Mouse (Mus musculus): ENCODE data around the gene Rab3a. TPM values are rescaled to one million over a fixed set of nuclear protein-coding genes. Genes with fewer than 3 reads are reported as not detected.
A peak's percentile ranks its signal among the peaks of the same experiment; 100 is the strongest.

Gene Rab3a
- polyA plus RNA-seq, 1 experiment = 14.4 TPM

DNA sequence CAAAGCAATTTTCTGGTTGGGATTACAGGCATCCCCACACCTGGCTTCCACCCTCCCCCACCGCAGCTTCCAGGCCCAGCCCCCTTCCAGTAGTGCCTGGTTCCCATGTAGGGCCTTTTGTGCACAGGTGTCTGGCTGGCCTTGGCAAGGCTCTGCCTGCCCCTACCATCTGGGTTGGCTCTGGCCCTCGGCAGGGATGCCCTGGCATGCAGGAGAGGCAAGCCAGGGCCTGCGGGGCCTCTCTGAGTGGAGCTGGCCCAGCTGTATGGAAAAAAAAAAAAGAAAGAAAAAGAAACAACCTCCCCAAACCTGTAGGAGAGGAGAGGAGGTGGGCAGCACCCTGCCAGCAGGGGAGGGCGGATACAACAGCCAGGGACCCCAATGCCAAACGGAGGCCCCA is 18.9 kb downstream of the Rab3a start:
- H3K79me3 ChIP-seq (ENCODE audit: low read depth) = peaks cover 8% of the 10 kb centered on the region
- H3K36me3 ChIP-seq (ENCODE audit: control insufficient read depth, insufficient read depth) = peaks cover 37% of the 10 kb centered on the region
- no peak overlapping the region for H3K4me3 ChIP-seq (ENCODE audit: insufficient read depth, poor library complexity, severe bottlenecking)

DNA sequence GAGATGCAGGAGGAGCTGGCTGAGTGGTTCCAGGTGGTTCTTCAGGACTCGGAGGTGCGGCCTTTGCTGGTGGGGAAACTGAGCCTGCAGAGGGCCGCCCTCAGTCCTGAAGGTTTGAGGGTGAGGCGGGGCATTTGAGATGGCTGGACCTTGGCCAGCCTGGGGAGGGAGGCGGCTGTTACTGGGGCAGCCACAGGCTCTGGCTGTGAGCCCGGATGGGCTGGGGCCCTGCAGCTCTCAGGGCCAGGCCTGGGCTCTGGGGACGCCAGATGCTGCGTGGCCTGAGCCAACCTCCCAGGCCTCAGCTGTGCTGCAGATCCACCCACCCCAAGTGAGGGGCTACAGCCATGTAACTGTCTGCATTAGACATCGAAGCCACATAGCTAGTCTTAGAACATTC is 19.4 kb downstream of the Rab3a start:
- Histone ChIP-seq H3K4me3 (ENCODE audit: insufficient read depth, poor library complexity, severe bottlenecking) (no peak overlapping the region), H3K27me3 (ENCODE audit: control insufficient read depth, insufficient read depth, insufficient read length) (no peaks in the 10 kb centered on the region), H3ac (ENCODE audit: control insufficient read depth, insufficient read length, low read depth) (peak overlapping the region; percentile 8), H3K36me3 (ENCODE audit: control insufficient read depth, insufficient read depth) (peaks cover 35% of the 10 kb centered on the region), H3K79me2 (ENCODE audit: control insufficient read depth, insufficient read depth) (peaks cover 51% of the 10 kb centered on the region), H3K79me3 (ENCODE audit: low read depth) (peaks cover 10% of the 10 kb centered on the region)
- no peak for TF ChIP-seq CEBPB (IDR thresholded peaks at IDR 0.05; ENCODE audit: low read depth)
- no peak for TF ChIP-seq USF1 (IDR thresholded peaks at IDR 0.05; ENCODE audit: low read depth)
- peak; percentile 62 for TF ChIP-seq MYOD1 (IDR thresholded peaks at IDR 0.05; ENCODE audit: control insufficient read depth, insufficient read length, low read depth)
- peak; percentile 21 for TF ChIP-seq MAX (IDR thresholded peaks at IDR 0.05)

More for the DNA sequence above, 18.9 kb downstream of the Rab3a start:
- Histone ChIP-seq H3K27me3 (ENCODE audit: control insufficient read depth, insufficient read depth, insufficient read length) (no peaks in the 10 kb centered on the region), H3K79me2 (ENCODE audit: control insufficient read depth, insufficient read depth) (peaks cover 48% of the 10 kb centered on the region), H3ac (ENCODE audit: control insufficient read depth, insufficient read length, low read depth) (peak overlapping the region; percentile 6)
- TF ChIP-seq CEBPB (IDR thresholded peaks at IDR 0.05; ENCODE audit: low read depth) = no peak
- TF ChIP-seq FOSL1 (IDR thresholded peaks at IDR 0.05; ENCODE audit: insufficient read depth, low read length, poor library complexity, severe bottlenecking) = no peak

DNA sequence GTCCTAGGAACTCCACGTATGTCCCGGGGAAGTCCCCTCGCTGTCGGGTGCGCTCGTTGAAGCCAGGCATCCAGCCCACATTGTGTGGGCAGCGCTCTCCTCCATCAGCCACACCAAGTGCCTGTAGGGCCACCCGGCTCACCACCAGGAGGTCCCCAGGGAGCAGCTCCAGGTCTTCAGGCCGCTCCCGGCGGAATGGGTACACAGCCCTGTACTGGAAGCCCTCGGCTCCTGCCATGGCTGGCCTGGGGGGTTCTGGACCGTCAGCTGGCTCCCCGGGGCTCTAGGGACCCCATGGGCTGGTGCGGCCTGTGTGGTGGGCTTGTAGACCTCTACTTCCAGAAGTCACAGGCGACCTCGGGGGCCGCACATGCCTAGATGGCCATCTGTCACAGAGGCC is 20.3 kb downstream of the Rab3a start:
- peaks cover 10% of the 10 kb centered on the region for H3K79me3 ChIP-seq (ENCODE audit: low read depth)
- H3K36me3 ChIP-seq (ENCODE audit: control insufficient read depth, insufficient read depth) = peaks cover 33% of the 10 kb centered on the region
- no peak overlapping the region for H3K4me3 ChIP-seq (ENCODE audit: insufficient read depth, poor library complexity, severe bottlenecking)
- peaks cover 51% of the 10 kb centered on the region for H3K79me2 ChIP-seq (ENCODE audit: control insufficient read depth, insufficient read depth)
- H3ac ChIP-seq (ENCODE audit: control insufficient read depth, insufficient read length, low read depth) = peak overlapping the region; percentile 1
- no peaks in the 10 kb centered on the region for H3K27me3 ChIP-seq (ENCODE audit: control insufficient read depth, insufficient read depth, insufficient read length)
- TF ChIP-seq FOSL1 (IDR thresholded peaks at IDR 0.05; ENCODE audit: insufficient read depth, low read length, poor library complexity, severe bottlenecking) = no peak
- TF ChIP-seq MYOD1 (IDR thresholded peaks at IDR 0.05; ENCODE audit: control insufficient read depth, insufficient read length, low read depth) = no peak
- TF ChIP-seq CTCF (IDR thresholded peaks at IDR 0.05; ENCODE audit: control insufficient read depth, insufficient read depth, insufficient read length) = no peak

DNA sequence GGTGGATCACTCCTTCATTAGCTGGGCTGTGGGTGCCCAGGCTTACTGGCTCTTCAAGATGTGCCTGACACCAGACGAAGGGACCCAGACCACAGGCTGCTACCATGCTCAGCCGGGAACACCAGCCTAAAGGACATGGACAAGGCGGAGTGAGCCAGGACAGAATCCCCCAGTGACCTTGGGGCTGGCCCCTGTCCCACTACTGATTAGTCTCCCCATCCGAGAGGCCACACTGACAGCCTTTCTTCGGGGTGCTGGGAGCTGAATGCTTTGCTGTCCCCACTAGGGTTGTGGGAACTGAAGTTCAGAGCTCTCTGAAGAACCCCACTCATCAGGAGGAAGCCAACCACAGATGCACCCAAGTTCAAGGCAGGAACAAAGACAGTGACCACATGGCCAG is 20.7 kb downstream of the Rab3a start:
- H3ac ChIP-seq (ENCODE audit: control insufficient read depth, insufficient read length, low read depth) = no peak overlapping the region
- no peak overlapping the region for H3K4me3 ChIP-seq (ENCODE audit: insufficient read depth, poor library complexity, severe bottlenecking)
- no peaks in the 10 kb centered on the region for H3K27me3 ChIP-seq (ENCODE audit: control insufficient read depth, insufficient read depth, insufficient read length)
- TF ChIP-seq FOSL1 (IDR thresholded peaks at IDR 0.05; ENCODE audit: insufficient read depth, low read length, poor library complexity, severe bottlenecking) = no peak
- H3K36me3 ChIP-seq (ENCODE audit: control insufficient read depth, insufficient read depth) = peaks cover 33% of the 10 kb centered on the region
- H3K79me2 ChIP-seq (ENCODE audit: control insufficient read depth, insufficient read depth) = peaks cover 51% of the 10 kb centered on the region
- peaks cover 10% of the 10 kb centered on the region for H3K79me3 ChIP-seq (ENCODE audit: low read depth)

DNA sequence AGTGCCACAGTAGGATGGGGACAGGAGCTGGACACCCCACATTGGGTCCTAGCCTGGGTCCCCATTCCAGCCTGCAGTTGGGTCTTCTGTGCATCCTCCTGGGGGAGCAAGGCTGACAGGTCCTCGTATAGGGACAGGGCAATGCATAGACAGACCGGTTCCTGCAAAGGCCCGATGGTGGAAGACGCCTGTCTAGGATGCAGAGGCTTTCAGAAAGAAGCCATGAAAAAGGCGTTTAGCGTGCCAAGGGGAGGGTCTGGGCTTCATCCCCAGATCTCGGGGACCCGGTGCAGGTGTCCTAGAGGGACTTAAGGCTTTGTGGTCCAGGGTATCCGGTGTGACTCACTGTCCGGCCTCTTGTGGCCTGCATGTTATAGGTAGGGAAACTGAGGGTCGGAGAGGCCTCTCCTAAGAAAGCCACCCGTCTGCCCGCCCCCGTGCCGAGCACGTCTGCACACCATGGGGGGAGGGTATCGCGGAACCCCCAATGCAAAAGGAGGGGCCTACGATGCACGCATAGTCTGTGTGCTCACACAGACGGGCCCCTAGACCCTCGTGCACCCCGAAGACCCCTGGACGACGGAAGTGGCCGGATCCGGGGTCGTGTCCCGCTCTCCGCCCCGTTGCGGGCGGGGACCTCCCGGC is 21.5 kb downstream of the Rab3a start:
- Histone ChIP-seq H3K27me3 (ENCODE audit: control insufficient read depth, insufficient read depth, insufficient read length) (no peaks in the 10 kb centered on the region), H3K79me3 (ENCODE audit: low read depth) (peaks cover 10% of the 10 kb centered on the region), H3ac (ENCODE audit: control insufficient read depth, insufficient read length, low read depth) (peak overlapping the region; percentile 58), H3K36me3 (ENCODE audit: control insufficient read depth, insufficient read depth) (peaks cover 30% of the 10 kb centered on the region), H3K79me2 (ENCODE audit: control insufficient read depth, insufficient read depth) (peaks cover 51% of the 10 kb centered on the region), H3K4me3 (ENCODE audit: insufficient read depth, poor library complexity, severe bottlenecking) (peak overlapping the region; percentile 90)
- TF ChIP-seq CEBPB (IDR thresholded peaks at IDR 0.05; ENCODE audit: low read depth) (no peak), USF1 (IDR thresholded peaks at IDR 0.05; ENCODE audit: low read depth) (no peak), MYOG (IDR thresholded peaks at IDR 0.05; ENCODE audit: control insufficient read depth, extremely low read depth, insufficient read length) (no peak), MYOD1 (IDR thresholded peaks at IDR 0.05; ENCODE audit: control insufficient read depth, insufficient read length, low read depth) (no peak), FOSL1 (IDR thresholded peaks at IDR 0.05; ENCODE audit: insufficient read depth, low read length, poor library complexity, severe bottlenecking) (no peak), CTCF (IDR thresholded peaks at IDR 0.05; ENCODE audit: control insufficient read depth, insufficient read depth, insufficient read length) (no peak), MAX (IDR thresholded peaks at IDR 0.05) (no peak)

DNA sequence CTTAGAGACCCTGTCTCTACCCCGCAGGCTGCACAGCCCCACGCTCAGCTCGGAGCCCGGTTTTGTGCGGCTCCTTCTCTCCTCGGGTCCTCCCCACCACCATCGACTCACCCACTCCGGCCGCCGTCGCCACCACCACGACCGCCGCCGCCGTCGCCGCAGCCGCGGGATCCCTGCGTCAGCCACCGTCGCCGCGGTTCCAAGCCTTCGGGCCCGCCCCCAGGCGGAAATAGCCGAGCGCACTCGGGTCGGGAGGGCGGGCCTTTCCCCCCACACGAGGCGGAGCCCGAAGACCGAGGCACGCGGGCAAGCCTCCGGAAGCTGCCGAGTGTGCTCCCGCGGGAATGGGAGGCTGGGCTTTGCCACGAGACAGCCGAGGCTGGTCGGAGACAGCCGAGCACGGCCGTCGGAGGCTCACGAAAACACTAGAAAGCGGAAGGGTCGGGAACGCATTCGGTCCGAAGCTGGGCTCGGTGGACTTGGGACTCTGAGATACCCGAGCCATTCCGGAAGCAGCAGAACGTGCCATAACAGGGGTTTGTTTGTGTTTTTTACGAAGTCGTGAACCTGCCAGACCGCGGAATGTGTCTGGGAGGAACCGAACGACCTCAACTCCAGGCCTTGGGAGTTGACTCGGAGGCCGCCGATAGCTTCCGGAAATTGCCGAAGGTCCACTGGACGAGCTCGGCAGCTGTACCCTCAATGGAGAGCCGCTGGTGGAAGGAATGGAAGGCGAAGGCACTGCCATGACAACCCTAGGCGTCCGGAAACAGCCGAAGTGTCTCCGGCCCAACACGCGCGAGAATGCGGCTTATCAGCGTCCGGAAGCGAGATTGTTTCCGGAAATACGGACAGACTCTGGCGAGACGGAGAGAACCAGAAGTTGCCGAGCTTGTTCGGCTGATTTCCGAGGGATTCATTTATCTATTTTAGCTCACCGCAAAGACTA is 22.3 kb downstream of the Rab3a start, which contains the start of gene Pik3r2:
Gene Pik3r2, minus strand, starts transcription at position 218 of the 949 bp plus-strand sequence.
- Histone ChIP-seq H3ac (ENCODE audit: control insufficient read depth, insufficient read length, low read depth) (peak within 1 kb of the TSS; percentile 64), H3K27me3 (ENCODE audit: control insufficient read depth, insufficient read depth, insufficient read length) (no peaks in the 10 kb centered on the region)

More for the DNA sequence above, 22.3 kb downstream of the Rab3a start, which contains the start of gene Pik3r2:
- Histone ChIP-seq H3K79me2 (ENCODE audit: control insufficient read depth, insufficient read depth) (peaks cover 49% of the 10 kb centered on the region), H3K36me3 (ENCODE audit: control insufficient read depth, insufficient read depth) (peaks cover 26% of the 10 kb centered on the region), H3K4me3 (ENCODE audit: insufficient read depth, poor library complexity, severe bottlenecking) (peak within 1 kb of the TSS; percentile 90), H3K79me3 (ENCODE audit: low read depth) (peaks cover 8% of the 10 kb centered on the region)
- TF ChIP-seq USF1 (IDR thresholded peaks at IDR 0.05; ENCODE audit: low read depth) (no peak), MAX (IDR thresholded peaks at IDR 0.05) (peak; percentile 93)

Data from C2C12 (cell line).